Mouse (Mus musculus) forebrain, embryonic 15.5 days (tissue): Measurements from ENCODE around the gene Olfr279. TPM values are rescaled to one million over a fixed set of nuclear protein-coding genes. Genes with fewer than 3 reads are reported as not detected.
A peak's percentile ranks its signal among the peaks of the same experiment; 100 is the strongest.
"Not testable (repeated sequence)": the region's sequence is repeated elsewhere in the genome, so short reads cannot be mapped to it uniquely, and the experiment has no call there.

Experiments used
- ATAC-seq: fragments of 200-750 bp; cut with Nextera tagmentation; replicated peaks from 2 replicates; pipeline ENCODE4 v1.8.0; 2017; ENCODE audit warnings: mild to moderate bottlenecking, moderate TSS enrichment, moderate library complexity
- H3K27ac ChIP-seq: fragments of 300-500 bp; sonication (generic); replicated peaks from 2 replicates; pipeline ENCODE4 v1.5.1; 2015; ENCODE audit warnings: mild to moderate bottlenecking, inconsistent platforms
- H3K27me3 ChIP-seq: fragments of 300-500 bp; sonication (generic); 2 replicates; pipeline ENCODE4 v1.6.1; 2015; ENCODE audit warnings: inconsistent platforms
- H3K36me3 ChIP-seq: fragments of 300-500 bp; sonication (generic); 2 replicates; pipeline ENCODE4 v1.6.1; 2015; ENCODE audit warnings: mild to moderate bottlenecking, inconsistent platforms
- H3K4me1 ChIP-seq: fragments of 300-500 bp; sonication (generic); 2 replicates; pipeline ENCODE4 v1.6.1; 2015; ENCODE audit warnings: inconsistent platforms
- H3K4me2 ChIP-seq: fragments of 300-500 bp; sonication (generic); replicated peaks from 2 replicates; pipeline ENCODE4 v1.6.1; 2015; ENCODE audit warnings: mild to moderate bottlenecking, inconsistent platforms
- H3K4me3 ChIP-seq: fragments of 300-500 bp; sonication (generic); 2 replicates; pipeline ENCODE4 v1.5.1; 2015; ENCODE audit warnings: mild to moderate bottlenecking, inconsistent platforms
- H3K9ac ChIP-seq: fragments of 300-500 bp; sonication (generic); replicated peaks from 2 replicates; pipeline ENCODE4 v1.6.1; 2015; ENCODE audit warnings: mild to moderate bottlenecking, inconsistent platforms
- H3K9me3 ChIP-seq: fragments of 300-500 bp; sonication (generic); 2 replicates; pipeline ENCODE4 v1.6.1; 2016; ENCODE audit warnings: inconsistent platforms
- WGBS: fragments of 180-500 bp; shearing (Covaris S2); methylation state at CpG from one replicate; pipeline ENCODE4 v1.1.7; 2015; ENCODE audit warnings: mixed read lengths; 5-methylcytosine and 5-hydroxymethylcytosine counted together
- polyA plus RNA-seq: library from polyadenylated mRNA; unstranded; fragments of >200 nt; fragmentation: Nextera tagmentation; extraction: Ambion mirVana; gene quantifications from 2 replicates; pipeline ENCODE4 v1.2.1, GENCODE M21; 2015

Gene Olfr279
- polyA plus RNA-seq, 1 experiment from 2014 or later: not detected

DNA sequence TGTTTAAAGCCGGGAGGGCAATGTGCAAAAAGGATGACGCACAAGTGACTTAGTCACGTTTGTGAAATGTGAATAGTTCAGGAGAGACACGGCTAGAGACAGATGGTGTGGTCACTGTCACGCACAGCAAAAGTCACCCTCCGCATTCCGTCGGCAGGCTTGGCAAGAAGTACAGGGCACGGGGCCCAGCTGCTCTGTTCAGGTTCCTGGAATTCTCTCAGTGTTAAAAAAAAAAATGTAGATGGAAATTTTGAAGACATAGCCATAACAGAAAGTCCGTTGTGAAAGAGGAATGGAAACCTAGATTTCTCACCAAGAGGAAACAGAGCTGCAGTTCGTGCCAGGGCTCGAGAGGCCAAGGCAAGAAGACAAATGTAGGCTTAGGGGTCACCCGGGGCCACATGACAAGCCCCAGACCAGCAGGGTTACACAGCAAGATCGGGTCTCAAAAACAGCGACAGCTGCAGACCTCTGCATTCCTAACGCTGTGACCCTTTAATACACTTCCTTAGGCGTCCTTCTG, 20.7 kb downstream of the Olfr279 start:
- Histone ChIP-seq H3K9ac (no peak overlapping the region), H3K4me2 (no peak overlapping the region), H3K4me3 (no peak overlapping the region), H3K36me3 (peaks cover 2% of the 10 kb centered on the region), H3K27me3 (no peaks in the 10 kb centered on the region), H3K9me3 (no peaks in the 10 kb centered on the region), H3K27ac (no peak overlapping the region), H3K4me1 (peaks cover 6% of the 10 kb centered on the region; the same call in 1 of the 2 replicates)
- ATAC-seq: no peak
- 62% methylated on average over 17 of the region's 17 CpGs for WGBS

DNA sequence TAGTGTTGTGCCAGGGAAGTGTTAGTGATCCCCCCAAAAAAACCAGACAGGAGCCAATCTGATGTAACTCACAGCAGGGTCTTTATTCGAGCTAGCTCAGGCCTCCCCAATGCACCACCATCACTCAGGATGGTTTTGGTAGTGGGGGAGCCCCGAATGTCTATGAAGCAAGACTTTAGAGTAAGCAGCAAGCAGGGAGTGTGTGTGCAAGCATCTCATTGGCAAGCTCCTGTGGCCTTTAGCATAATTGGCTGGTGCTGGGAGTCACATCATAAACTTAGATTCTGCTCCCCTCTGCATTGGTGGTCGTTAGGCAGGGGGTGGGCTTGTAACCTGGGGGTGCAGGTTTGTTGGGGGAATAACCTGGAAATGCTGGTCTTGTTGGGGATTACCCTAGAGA, 21.5 kb downstream of the Olfr279 start:
- 72% methylated on average over 3 of the region's 3 CpGs for WGBS

GRCm38 (mm10) chr15:98514146-98514545, 21.9 kb downstream of the Olfr279 start:
- H3K27me3 ChIP-seq: no peaks in the 10 kb centered on the region
- H3K4me1 ChIP-seq: peaks cover 6% of the 10 kb centered on the region; the same call in 1 of the 2 replicates
- no peak for ATAC-seq
- 88% methylated on average over 8 of the region's 8 CpGs for WGBS
- no peaks in the 10 kb centered on the region for H3K9me3 ChIP-seq
- peaks cover 10% of the 10 kb centered on the region for H3K36me3 ChIP-seq
- H3K4me2 ChIP-seq: no peak overlapping the region
- H3K27ac ChIP-seq: no peak overlapping the region
- no peak overlapping the region for H3K9ac ChIP-seq
- H3K4me3 ChIP-seq: no peak overlapping the region

More for the DNA sequence above, 21.5 kb downstream of the Olfr279 start:
- H3K27ac ChIP-seq, H3K9ac ChIP-seq, H3K9me3 ChIP-seq, H3K4me1 ChIP-seq, H3K4me2 ChIP-seq, H3K4me3 ChIP-seq, ATAC-seq, H3K27me3 ChIP-seq: not testable (repeated sequence)
- H3K36me3 ChIP-seq: peaks cover 10% of the 10 kb centered on the region

DNA sequence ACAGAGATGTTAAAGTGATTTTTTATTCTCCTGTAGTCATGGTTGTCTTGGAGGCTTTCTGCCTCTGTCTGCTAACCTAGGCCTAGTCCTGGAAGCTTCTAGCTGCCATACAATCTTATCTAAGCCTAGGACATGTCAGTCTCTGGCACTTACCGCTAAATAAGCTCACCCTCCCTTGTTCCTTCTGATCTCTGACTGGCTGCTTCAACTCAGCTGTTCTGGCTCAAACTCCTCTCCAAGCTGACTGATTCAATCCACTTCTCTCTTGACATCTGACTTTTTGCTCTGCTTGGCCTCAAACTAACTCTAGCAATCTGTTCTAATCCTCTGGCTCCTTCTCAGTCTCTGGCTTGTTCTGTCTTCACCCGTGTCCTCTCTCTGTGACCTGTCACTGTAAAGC, 22.6 kb downstream of the Olfr279 start:
- not testable (repeated sequence) for ATAC-seq, H3K4me1 ChIP-seq, H3K9me3 ChIP-seq, H3K4me2 ChIP-seq, H3K27me3 ChIP-seq, H3K4me3 ChIP-seq, H3K9ac ChIP-seq, H3K27ac ChIP-seq
- 98% methylated on average over 2 of the region's 2 CpGs for WGBS
- peaks cover 16% of the 10 kb centered on the region for H3K36me3 ChIP-seq

DNA sequence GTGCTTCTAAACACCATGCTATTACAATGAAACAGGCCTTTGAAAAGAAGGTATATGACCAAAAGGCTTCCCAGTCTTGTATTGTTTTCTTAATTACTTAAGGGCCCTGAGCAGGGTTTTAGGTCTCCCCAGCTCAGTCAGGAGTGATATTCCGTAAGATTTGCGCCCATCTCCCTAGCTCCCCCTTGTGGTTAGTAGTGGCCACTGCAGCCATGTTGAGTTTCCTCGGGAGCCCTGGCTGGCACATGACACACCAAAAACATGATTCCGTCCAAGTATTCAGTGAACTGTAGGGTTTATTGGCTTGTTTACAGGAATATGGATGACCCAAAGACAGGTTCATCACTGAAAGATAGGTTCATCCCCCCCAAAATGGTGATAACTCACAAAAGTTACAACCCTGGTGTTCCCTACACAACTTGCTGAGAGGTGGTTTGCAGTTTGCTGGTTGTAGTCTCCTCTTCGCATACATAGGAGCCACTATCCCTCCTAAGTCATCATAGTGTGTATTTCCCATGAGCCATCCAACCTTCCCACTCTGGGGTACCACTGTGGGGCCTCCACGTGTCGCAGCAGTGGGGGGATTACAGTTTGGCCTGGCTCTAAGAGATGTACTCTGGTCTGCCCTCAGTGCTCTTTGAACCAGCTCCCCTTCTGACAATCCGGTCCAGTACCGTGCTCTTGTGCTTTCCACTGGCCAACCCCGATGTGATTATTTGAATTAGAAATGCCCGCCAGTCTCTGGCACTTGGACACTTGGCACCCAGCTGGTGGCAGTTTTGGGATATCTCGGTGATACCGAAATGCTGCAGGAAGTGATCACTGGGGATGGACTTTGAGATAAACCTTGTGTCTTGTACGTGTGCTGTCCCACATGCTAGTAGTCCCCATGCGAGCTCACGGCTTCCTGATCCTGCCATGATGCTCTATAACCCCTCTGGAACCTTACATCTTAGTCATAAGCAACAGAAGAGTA, 25.5 kb downstream of the Olfr279 start:
- Histone ChIP-seq H3K9ac (no peak overlapping the region), H3K4me1 (no peaks in the 10 kb centered on the region), H3K9me3 (no peaks in the 10 kb centered on the region), H3K4me2 (no peak overlapping the region), H3K27ac (no peak overlapping the region), H3K27me3 (no peaks in the 10 kb centered on the region), H3K36me3 (peaks cover 40% of the 10 kb centered on the region), H3K4me3 (no peak overlapping the region)
- ATAC-seq: no peak
- WGBS: 67% methylated on average over 16 of the region's 16 CpGs

DNA sequence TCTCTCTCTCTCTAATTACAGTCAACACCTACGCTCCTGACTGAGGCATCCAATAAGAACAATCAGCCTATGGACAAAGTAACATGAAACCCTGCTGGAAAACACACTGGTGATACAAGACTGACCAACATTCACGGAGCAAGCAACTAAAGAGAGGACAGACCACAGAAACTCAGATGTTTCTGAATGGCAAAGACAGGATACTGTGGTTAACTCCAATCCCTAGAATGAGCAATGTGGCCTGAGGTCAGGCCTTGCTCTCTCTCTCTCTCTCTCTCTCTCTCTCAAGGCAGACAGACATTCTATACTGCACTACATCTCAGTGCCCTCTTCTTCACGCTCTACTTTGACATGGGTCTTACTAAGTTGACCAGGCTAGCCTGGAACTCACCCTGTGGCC, 29.0 kb downstream of the Olfr279 start:
- WGBS: 93% methylated on average over 3 of the region's 3 CpGs
- Histone ChIP-seq H3K4me1 (no peaks in the 10 kb centered on the region), H3K4me3 (no peak overlapping the region), H3K36me3 (peaks cover 74% of the 10 kb centered on the region), H3K4me2 (no peak overlapping the region), H3K9me3 (no peaks in the 10 kb centered on the region), H3K27me3 (no peaks in the 10 kb centered on the region), H3K9ac (no peak overlapping the region), H3K27ac (no peak overlapping the region)
- ATAC-seq: no peak

- 52% methylated on average over 5 of the region's 5 CpGs for WGBS
- Histone ChIP-seq H3K4me3 (no peak overlapping the region), H3K36me3 (peaks cover 95% of the 10 kb centered on the region), H3K27me3 (no peaks in the 10 kb centered on the region), H3K4me2 (no peak overlapping the region), H3K9me3 (no peaks in the 10 kb centered on the region), H3K9ac (no peak overlapping the region), H3K4me1 (peaks cover 3% of the 10 kb centered on the region), H3K27ac (no peak overlapping the region)
- no peak for ATAC-seq
Measured at GRCm38 (mm10) chr15:98526057-98526456, 33.9 kb downstream of the Olfr279 start.

DNA sequence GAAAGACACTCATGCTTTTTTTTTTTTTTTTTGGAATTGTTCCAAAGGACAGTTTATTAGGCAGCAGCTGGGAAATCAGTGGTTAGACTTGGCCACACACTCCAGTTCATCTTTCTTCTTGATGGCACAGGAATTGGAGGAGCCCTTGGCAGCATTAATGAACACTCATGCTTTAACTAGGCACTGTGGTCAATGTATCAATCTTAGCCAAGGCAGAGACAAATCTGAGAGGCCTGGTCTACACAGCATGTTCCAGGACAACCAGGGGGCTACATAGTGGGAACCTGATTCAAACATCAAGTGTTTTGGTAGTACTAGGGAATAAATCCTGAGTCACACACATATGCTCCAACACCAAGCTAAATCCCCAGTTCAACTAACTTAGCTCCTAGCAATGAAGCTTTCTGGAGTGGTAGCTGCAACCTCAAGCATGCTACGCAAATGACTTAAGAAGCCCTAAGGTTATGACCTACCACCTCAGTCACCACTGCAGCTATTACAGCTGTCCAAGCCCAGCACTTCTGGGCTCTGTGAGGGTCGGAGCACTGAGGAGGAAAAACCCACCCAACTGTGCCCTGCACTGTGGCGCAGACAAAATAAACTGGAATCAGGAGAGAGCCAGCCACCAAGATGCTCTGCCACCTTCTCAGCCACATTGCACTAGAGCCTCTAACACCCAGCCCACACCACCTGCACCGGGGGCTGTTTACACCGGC, 35.0 kb downstream of the Olfr279 start:
- WGBS: 97% methylated on average over 5 of the region's 5 CpGs
- Histone ChIP-seq H3K9ac (no peak overlapping the region), H3K27me3 (no peaks in the 10 kb centered on the region), H3K4me2 (no peak overlapping the region), H3K9me3 (no peaks in the 10 kb centered on the region), H3K4me3 (no peak overlapping the region), H3K36me3 (peaks cover 89% of the 10 kb centered on the region), H3K4me1 (peaks cover 14% of the 10 kb centered on the region), H3K27ac (no peak overlapping the region)
- ATAC-seq: no peak

DNA sequence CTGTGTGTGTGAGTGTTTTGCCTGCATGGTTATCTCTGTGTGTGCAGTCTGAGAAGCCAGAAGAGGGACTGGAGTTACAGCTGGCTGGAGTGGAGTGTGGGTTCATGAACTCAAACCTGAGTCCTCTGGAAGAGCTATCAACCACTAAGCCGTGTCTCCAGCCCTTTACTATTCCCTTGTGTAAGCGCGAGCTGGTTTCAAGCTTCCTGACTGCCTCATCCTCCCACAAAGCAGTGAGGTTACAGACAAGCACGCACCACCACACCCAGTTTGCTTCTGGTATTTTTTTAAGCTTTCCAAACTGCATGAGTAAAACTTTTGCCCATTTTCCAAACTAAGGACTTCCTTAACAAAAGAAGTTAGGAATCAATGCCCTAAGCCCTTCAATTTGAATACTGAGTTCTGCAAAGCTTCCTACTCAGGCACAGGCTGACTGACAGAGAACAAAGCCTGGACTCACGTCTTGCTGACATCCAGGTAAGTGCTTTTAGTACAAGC, 35.9 kb downstream of the Olfr279 start:
- H3K9me3 ChIP-seq: no peaks in the 10 kb centered on the region
- H3K4me1 ChIP-seq: peaks cover 23% of the 10 kb centered on the region
- H3K27ac ChIP-seq: no peak overlapping the region
- H3K4me2 ChIP-seq: no peak overlapping the region
- no peak overlapping the region for H3K9ac ChIP-seq
- H3K4me3 ChIP-seq: no peak overlapping the region
- no peak for ATAC-seq
- no peaks in the 10 kb centered on the region for H3K27me3 ChIP-seq
- H3K36me3 ChIP-seq: peaks cover 80% of the 10 kb centered on the region
- 88% methylated on average over 5 of the region's 5 CpGs for WGBS

GRCm38 (mm10) chr15:98532281-98532680, 40.1 kb downstream of the Olfr279 start:
- H3K4me1 ChIP-seq: peaks cover 24% of the 10 kb centered on the region

DNA sequence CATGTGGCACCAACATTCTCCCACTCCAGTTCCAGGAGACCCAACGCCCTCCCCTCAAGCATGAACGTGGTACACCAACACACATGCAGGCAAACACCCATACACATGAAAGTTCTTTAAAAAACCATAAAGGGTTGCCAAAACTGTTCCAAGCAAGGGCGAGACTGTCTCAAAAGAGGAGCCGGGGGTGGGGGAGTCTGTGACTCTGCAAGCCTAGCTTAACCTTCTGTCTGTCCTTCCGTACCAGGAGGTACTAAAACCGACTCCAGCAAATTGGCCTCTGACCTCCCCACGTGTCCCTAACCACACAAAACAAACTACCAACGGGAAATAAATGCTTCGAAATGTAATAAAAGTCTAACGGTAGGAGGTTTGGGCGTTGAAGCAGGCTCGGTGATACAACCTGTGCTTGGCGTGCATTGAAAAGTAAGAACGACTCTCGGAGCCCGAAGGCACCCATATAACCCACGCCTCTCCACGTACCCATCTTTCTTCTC, 40.9 kb downstream of the Olfr279 start:
- H3K9ac ChIP-seq: peak overlapping the region; percentile 85

More at GRCm38 (mm10) chr15:98532281-98532680, 40.1 kb downstream of the Olfr279 start:
- Histone ChIP-seq H3K27me3 (no peaks in the 10 kb centered on the region), H3K9ac (peak overlapping the region; percentile 85), H3K9me3 (no peaks in the 10 kb centered on the region), H3K27ac (no peak overlapping the region), H3K4me2 (peak overlapping the region; percentile 86), H3K4me3 (peak overlapping the region; percentile 95), H3K36me3 (peaks cover 41% of the 10 kb centered on the region)
- 33% methylated on average over 5 of the region's 5 CpGs for WGBS
- no peak for ATAC-seq

More for the DNA sequence above, 40.9 kb downstream of the Olfr279 start:
- Histone ChIP-seq H3K4me3 (peak overlapping the region; percentile 95), H3K36me3 (peaks cover 35% of the 10 kb centered on the region), H3K4me2 (peak overlapping the region; percentile 86), H3K27me3 (no peaks in the 10 kb centered on the region), H3K4me1 (peaks cover 24% of the 10 kb centered on the region), H3K27ac (0 out of 2 replicates have a peak overlapping the region, but pooled peaks have one; percentile 37), H3K9me3 (no peaks in the 10 kb centered on the region)
- WGBS: under 1% methylated on average over 18 of the region's 18 CpGs
- no peak for ATAC-seq
